Mouse (Mus musculus) urinary bladder, adult 18-20 months (tissue): Measurements from ENCODE around the gene Hist1h4k.
"Not testable (repeated sequence)": the region's sequence is repeated elsewhere in the genome, so short reads cannot be mapped to it uniquely, and the experiment has no call there.

Experiments used
- DNase-seq, 2 experiments: peaks; one replicate each; pipeline ENCODE4 v3.0.0; 2022; ENCODE audit warnings: low spot score in 2 of 2, mixed read lengths in 2 of 2

The Hist1h4k gene

DNA sequence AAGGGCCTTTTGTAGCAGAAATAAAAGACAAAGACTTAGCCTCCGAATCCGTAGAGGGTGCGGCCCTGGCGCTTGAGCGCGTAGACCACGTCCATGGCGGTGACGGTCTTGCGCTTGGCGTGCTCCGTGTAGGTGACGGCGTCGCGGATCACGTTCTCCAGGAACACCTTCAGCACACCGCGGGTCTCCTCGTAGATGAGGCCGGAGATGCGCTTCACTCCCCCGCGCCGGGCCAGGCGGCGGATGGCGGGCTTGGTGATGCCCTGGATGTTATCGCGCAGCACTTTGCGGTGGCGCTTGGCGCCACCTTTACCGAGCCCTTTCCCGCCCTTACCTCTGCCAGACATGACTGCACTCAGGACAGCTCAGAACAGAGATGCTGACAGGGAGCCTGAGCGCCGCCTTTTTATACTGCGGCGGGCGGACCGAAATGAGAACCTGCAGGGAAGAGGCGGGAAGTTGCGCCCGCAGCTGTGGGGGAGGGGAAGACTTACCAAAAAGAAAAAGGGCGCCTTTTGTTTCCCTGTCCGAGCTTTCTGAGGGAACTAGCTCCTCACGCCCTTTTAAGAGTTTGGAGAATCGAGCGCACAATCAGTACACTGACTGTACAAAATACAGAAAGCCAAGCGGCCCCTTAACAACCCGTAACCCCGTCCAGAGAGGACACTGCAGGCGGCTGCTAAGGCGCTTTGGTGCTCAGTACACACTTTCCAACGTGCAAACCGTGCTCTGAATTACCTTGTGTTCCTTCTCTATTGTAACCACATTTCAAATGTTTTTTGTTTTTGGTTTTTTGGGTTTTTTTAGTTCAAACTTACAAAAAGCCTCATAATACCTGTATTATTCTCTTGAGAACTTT lies at the start of gene Hist1h4k:
Gene Hist1h4k, minus strand, starts transcription at position 347 of the 859 bp plus-strand sequence.
- peak; percentile 62 to 77 for DNase-seq

DNA sequence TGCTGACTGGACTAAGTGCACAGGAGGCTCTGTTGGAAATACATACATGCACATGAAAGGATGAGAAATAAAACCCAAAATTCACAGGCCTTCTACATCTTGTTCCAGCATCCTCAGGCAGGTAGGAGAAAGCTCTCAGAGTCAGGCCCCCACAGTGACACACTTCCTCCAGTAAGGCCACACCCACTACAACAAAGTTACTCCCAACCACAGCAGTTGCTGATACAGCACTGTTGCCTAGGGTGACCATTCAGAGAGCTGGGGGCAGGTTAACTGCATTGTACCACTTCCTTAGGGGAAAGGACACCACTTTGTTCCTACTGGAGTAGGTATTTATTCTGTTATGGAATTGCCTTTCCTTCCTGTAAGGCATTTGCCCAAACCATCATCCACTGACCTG lies 46.9 kb upstream of the Hist1h4k start:
- DNase-seq = not testable (repeated sequence)

DNA sequence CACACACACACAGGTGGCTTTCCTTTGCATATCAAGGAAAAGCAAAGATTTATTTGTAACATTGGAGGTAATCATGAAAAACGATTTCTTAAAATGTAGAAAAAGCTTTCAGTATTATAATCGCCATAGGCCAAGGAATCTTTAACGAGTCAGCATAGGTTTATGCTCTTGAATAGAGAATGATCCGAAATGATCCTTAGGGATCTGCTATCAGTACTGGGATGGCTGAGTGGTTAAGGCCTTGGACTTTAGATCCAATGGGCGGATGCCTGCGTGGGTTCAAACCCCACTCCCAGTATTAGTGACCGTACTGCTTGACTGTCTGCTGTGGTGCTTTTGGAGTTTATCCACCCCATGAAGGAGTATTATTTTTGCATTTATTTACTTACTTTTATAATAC lies 45.3 kb upstream of the Hist1h4k start:
- DNase-seq = no peak

DNA sequence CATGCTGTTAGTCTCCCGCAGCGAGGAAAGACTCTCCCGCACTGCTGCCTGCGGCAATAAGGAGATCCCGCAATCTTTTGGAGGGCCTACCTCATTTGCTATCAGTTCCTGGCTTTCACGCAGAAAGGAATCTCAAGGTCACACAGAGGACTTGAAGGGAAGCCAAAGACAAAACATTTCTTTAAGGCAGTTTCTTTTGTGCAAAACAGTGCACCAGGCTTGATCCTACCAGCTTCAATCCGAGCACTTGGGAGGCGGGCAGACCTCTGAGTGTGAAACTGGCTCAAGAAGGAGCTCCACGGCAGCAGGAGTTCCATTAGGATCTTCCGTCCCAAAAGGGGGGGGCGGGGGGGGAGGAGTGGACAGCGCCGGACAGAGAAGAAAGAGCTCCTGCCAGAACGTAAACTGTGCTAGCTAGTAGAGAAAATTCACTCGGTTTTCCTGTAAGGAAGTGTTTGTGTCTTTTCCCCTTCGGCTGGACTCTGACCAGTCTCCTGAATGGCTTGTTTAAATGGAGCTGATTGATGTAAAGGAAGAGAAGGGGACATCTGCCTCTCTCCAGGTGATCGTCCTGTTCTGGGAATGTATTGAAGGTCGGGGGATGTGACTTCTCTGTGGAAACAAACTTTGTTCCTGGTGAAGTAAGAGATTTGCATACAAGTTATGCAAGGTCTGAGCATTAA lies 40.4 kb upstream of the Hist1h4k start:
- no peak for DNase-seq

DNA sequence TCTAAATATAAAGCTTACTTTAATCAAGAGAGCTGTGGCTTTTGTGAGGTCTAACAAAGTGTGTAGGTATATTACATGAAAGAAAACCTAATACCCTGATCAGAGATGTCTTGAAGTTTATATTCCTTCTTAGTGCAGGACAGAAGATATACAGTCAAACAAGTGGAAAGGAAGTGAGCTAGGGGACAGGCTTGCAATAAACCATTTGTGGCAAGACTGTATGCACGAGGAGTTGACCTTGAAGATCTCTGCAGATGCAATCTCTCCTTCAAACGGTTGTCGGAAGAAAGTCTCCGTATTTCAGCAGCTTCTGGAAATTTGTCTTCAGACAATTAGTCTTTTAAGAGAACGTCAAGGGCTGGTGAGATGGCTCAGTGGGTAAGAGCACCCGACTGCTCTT lies 39.6 kb upstream of the Hist1h4k start:
- DNase-seq = no peak

DNA sequence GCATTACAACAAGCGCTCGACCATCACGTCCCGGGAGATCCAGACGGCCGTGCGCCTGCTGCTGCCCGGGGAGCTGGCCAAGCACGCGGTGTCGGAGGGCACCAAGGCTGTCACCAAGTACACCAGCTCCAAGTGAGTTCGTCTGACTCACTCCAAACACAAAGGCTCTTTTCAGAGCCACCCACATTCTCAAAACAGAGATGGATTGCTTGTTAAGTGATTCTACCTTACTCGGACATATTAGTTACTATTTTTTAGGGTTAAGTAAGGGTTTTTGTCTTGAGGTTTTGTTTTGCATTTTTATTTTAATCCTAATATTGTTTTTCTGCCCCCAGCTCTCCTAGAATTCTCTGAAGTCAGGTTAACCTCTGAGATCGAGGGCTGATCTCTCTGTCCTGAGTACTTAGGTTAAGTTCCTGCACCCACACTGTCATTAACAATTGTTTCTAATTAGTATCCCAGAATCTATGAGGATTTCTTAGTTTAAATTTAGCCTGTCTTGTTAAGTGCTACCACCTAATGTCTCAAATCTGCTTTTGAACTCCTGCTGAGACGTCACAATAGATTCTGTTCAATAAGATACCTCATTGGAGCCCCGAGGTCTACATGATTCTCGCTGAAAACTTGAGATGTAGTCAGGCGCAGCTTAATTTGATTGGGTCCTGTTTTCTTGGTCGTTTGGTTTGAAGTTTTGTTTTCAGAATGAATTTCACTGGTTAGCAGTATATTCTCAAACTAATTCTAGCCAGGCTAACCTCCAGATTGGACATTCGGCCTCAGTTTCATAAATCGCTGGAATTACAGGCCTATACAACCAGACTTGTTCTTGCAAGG lies 37.7 kb upstream of the Hist1h4k start:
- DNase-seq = no peak

DNA sequence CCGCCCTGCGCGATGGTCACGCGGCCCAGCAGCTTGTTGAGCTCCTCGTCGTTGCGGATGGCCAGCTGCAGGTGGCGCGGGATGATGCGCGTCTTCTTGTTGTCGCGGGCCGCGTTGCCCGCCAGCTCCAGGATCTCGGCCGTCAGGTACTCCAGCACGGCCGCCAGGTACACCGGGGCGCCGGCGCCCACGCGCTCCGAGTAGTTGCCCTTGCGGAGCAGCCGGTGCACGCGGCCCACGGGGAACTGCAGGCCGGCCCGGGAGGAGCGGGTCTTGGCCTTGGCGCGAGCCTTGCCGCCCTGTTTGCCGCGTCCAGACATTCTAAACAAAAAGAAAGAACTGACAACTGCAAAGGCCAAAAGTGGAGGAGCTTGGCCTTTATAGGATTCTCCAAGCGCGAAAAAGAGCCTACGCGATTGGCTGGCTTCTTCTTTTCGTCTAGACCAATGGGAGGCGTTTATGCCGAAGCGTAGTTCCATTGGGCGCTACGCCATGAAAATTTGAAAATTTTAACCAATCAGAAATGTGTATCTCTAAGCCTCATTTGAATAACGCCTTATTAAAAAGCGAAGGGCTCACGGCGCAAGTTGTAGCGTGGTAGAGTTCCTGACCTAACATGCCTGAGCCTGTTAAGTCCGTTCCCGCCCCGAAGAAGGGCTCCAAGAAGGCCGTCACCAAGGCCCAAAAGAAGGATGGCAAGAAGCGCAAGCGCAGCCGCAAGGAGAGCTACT lies 36.8 kb upstream of the Hist1h4k start, which contains the start of the genes Hist1h2an and Hist1h2bp:
Gene Hist1h2an, minus strand, starts transcription at position 320 of the 731 bp plus-strand sequence.
Gene Hist1h2bp, plus strand, starts transcription at position 563 of the 731 bp plus-strand sequence.
- DNase-seq = peak; percentile 69 to 88

DNA sequence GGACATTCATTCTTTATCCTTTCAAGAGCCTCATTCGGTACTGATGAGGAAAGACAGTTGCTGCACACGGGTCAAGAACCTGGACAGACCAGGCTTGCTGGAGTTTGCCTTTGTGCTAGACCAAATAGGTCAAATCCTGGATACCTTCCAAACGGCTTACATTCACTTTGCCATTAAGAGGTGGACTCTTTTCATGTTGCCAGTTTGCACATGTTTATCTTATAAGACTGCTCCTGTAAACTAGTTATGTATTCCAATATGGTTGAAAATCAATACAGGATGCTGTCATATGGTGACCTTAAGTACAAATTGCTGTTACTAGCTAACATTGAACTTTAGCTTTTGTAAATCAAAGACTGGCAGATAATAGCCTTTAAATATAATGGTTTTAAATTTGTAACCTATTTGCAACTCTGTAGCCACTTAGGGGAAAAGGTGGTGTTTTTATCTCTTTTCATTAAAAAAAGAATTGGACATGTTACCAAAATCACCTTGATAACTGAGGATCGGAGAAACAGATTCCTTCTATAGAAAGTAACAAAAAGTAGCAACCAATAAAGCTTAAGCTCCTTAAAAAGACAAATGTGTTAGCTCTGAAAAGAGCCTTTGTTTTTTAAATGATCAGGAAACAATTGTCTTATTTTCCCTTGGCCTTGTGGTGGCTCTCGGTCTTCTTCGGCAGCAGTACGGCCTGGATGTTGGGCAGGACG lies 36.0 kb upstream of the Hist1h4k start:
- no peak for DNase-seq

DNA sequence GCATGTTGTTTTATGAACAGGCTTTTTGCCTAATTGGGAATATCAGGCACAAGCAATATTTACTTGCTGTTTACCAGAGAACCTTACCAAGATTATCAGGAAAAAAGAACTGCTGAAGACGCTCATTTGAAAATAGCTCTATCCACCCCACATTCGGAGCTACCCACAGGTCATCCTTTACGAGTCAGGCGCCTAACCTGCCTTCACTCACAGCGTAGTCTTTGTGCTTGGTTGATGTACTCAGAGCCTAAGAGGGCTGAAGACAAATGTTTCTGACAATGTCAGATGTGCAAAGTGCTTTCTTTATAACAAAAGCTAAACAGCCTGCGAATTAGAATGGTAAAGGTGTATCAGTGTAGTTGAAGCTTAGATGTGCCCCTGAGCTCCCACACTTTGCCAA lies 34.0 kb upstream of the Hist1h4k start:
- no peak for DNase-seq

DNA sequence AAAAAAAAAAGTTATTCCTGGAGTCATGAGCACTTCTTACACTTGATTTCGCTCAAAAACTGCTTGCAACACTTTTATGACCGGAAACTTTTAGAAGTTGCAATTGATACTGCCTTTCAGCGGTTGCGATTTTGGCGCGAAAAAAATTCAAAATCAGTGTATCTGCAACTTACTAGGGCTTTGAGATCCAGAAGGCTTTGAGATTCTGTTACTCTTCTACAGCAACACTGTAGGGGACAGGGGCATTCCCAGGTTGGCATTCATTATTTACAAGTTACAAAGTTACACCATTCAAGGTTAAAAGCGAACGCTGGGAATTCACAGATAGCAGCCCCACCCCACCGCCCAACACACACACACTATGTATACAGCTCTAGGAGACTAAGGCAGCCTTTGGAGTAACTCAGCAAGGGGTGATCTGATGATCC lies 33.4 kb upstream of the Hist1h4k start:
- no peak for DNase-seq

DNA sequence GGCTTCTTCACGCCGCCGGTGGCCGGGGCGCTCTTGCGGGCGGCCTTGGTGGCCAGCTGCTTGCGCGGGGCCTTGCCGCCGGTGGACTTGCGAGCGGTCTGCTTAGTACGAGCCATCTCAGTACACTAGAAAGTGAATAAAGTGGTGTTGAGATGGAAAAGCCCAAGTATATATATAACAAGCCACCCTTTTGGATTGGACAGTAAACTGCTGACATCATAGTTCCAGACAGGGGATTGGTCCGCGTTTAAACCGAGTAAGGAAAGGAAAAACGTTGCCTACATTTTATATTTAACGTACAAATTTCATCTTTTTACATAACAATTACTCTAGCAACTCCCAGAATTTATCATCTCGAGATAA lies 32.9 kb upstream of the Hist1h4k start, which contains the start of gene Hist1h3i:
Gene Hist1h3i, minus strand, starts transcription at position 116 of the 363 bp plus-strand sequence.
- DNase-seq = no peak

DNA sequence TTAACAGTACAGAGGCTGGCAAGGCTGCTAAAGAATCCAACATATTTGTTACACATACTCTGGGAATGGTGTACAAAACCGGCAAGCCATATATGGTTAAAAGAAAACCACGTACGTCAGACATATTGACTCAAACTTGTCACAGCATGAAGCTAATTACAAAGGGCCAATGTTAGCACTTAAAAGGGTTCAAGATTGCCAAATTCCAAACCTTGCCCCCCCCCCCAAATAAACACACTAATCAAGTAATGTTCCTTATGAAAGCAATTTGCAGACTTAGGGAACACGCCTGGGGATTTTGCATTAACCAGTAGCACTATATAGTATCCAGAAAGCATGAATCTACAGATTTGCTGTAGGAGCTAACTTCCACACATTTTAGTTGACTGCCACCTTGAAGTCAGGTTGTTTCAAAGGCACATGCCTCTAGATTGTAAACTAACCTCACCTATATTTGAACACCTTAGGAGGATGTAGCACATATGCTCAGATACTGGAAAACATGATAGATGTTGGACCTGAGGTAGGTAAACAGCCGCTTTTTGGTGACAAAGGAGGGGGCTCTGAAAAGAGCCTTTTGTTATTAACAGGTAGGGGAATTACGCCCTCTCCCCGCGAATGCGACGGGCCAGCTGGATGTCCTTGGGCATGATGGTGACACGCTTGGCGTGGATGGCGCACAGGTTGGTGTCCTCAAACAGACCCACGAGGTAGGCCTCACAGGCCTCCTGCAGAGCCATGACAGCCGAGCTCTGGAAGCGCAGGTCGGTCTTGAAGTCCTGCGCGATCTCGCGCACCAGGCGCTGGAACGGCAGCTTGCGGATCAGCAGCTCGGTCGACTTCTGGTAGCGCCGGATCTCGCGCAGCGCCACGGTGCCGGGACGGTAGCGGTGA lies 32.3 kb upstream of the Hist1h4k start:
- peak in 1 of 2 experiments; percentile 11 for DNase-seq

DNA sequence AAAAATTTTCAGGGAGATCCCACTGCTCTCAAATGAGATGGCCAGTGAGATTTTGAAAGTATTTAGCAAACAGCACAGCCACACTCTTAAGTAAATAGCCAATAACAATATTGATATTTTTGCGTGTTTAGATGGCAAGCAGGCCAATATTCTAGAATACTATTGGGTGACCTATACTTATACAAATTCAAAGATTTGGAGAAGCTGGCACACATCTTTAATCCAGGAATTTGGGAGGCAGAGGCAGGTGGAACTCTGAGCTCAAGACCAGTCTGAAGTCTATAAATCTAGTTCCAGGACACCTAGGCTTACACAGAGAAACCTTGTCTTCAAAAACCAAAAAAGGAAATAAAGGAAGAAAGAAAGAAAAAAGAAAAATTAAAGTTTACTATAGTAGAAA lies 31.3 kb upstream of the Hist1h4k start:
- no peak for DNase-seq

DNA sequence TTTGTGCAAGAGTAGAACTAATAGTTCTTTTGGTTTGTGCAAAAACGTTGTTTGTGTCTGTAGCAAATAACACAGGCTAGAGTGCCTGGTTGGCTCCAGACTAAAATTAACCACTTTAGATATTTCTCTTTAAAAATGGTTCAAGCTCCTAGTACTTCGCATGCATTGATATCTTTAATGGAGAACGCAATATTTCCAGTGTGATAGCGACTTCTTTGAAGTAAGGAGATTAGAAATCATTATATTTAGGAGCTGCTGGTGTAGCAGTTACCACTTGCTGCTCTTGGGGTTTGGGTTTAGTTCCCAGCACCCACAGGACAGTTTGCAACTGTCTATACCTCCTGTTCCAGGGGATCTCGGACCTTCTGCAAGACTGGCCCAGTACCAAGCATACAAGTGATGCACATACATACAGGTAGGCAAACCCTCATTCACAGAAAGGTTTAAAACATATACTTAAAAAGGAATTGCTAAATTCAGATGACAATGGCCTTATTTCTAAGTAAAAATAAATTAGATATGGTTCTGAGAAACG lies 30.8 kb upstream of the Hist1h4k start:
- no peak for DNase-seq

DNA sequence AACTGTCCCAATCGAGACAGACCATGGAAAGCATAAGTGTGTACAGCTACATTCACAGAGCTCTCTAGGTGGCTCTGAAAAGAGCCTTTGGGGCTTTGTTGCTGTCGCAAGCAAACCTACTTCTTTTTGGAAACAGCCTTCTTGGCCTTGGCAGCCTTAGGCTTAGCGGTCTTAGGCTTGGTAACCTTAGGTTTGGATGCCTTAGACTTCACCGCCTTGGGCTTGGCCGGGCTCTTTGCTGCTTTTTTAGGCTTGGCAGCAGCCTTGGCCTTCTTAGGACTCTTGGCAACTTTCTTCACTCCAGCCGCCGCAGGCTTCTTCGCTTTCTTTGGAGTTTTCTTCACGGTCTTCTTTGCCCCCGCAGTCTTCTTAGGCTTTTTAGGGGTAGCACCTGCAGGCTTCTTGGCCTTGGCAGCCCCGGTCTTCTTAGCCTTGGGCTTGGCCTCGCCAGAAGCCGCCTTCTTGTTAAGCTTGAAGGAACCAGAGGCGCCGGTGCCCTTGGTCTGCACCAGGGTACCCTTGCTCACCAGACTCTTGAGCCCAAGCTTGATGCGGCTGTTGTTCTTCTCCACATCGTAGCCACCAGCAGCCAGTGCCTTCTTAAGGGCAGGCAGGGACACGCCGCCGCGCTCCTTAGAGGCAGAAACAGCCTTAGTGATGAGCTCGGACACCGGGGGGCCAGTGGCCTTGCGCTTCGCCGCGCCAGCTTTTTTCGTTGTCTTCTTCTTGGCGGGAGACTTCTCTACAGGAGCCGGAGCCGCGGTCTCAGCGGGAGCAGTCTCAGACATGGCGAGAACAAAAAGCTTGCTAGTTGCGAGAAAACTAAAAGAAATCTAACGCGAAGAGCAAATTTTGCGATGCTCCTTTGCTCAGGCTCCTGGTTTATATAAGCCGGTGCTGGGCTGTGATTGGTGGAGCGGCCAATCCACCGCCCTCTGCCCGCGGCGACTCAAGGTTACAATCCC lies 29.7 kb upstream of the Hist1h4k start, which contains the start of gene Hist1h1b:
Gene Hist1h1b, minus strand, starts transcription at position 859 of the 965 bp plus-strand sequence.
- DNase-seq = peak; percentile 11 to 39

DNA sequence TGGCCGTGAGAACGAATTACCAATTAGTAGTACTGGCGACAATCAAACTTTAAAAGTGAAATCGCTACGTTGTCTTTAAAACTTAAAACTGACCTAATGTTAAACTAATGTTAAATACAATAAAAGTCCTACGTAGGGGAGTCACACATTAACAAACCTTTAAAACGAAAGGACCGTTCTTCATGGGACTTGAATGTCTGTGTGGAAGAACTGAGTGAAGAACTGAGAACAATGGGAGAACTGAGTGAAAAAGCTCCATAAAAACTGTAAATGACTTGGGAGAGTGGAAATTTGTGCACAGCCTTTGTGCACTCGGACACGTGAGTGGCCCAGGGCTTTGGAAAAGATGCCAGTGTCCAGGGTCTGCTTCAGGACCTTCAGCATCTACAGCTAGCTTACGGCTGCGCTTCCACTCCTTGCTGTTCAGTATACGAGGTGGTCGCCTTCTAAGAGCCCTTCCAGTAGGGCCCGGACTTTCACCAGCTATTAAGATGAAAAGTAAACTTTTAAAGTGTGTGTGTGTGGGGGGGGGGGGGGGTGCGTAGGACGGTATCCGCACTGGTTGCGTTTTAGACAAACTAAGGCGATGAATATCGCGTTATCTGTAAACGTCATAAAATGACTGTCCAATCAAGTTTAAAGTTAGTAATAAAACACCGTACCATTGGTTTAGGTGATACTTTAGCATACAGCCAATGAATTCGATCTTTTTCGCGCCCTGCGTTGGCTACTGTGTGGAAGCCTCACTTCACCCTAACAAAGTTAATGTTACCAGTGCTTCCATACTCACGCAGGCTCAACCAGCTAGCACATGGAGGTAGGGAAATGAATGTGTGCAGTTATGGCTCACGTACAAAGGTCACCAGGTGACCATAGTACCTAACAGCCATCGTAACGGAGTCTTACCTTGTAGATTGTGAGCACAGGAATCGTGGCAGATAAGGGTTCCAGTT lies 28.8 kb upstream of the Hist1h4k start:
- DNase-seq = peak; percentile 15 to 16

DNA sequence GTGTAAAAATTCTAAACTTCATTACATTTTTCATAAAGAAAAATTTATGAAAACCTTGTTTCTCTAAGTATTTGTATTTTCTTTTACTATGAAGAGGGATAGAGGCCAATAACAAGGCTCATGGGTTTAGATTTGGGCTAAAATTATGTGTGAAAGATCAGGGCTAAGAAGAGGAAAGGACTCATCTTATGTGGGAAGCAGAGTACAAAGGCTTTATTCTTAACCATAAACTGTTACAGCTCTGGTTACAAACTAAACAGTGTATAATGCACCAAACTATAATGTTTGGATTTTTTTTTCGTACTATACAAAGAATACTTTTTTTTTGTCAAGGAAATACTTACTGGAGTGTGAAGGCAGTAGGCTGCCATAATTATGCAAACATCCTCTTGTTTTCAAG lies 5.4 kb upstream of the Hist1h4k start:
- no peak for DNase-seq
